Mouse (Mus musculus): ENCODE results near the gene Corin. TPM values are rescaled to one million over a fixed set of nuclear protein-coding genes. Genes with fewer than 3 reads are reported as not detected.

Gene Corin
- polyA plus RNA-seq, 1 experiment from 2014 or later, result 1.3 TPM

DNA sequence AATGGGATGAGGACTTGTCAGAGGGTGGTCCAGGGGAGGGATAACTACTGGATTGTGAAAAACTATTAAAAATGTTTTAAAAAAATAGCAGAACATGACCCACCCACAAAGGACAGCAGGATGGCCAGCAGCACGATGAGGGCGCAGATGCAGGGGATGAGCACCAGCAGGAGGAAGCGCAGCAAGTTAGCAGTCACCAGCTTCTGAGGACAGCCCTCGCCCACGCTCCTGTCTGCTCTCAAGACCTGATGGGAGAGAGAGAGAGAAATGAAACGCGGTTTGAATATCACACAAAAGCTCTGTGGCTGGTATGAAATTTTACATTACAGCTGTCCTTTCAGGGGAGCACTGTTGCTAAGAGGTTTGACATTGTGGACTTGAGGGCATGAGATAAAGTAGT is 32.5 kb downstream of the Corin start:
- DNase-seq (ENCODE audit: extremely low spot score, low spot score), result no peak
- WGBS, result 81% methylated on average over 7 of the region's 7 CpGs
- Histone ChIP-seq H3K27me3 (ENCODE audit: poor library complexity, severe bottlenecking) (no peaks in the 10 kb centered on the region), H3K9me3 (no peaks in the 10 kb centered on the region), H3K4me3 (no peak overlapping the region), H3K36me3 (replicated peaks) (no peaks in the 10 kb centered on the region), H3K4me1 (no peaks in the 10 kb centered on the region), H3K27ac (no peak overlapping the region)

DNA sequence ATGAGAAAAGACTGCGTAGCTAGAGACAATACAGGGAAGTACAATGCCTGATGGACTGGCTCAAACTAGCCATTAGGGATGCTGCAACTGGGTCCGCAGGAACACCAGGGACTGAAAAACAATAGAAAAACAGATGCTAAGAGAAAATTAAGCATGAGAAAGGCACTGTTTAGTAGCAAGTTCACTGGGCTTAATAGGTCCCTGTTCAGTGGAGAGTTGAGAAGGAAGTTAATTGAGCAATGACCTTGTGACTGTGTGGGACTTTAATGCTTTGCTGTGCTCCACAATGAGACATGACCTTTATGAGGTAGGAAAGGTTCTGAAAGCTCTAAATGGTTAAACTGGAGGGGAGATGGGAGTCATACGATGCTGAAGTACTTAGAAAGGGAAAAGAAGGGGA is 39.3 kb downstream of the Corin start:
- Histone ChIP-seq H3K27ac (no peak overlapping the region), H3K4me1 (no peaks in the 10 kb centered on the region), H3K9me3 (no peaks in the 10 kb centered on the region), H3K4me3 (no peak overlapping the region), H3K27me3 (ENCODE audit: poor library complexity, severe bottlenecking) (no peaks in the 10 kb centered on the region), H3K36me3 (replicated peaks) (no peaks in the 10 kb centered on the region)
- no peak for DNase-seq (ENCODE audit: extremely low spot score, low spot score)
- WGBS, result 78% methylated on average over 3 of the region's 3 CpGs

DNA sequence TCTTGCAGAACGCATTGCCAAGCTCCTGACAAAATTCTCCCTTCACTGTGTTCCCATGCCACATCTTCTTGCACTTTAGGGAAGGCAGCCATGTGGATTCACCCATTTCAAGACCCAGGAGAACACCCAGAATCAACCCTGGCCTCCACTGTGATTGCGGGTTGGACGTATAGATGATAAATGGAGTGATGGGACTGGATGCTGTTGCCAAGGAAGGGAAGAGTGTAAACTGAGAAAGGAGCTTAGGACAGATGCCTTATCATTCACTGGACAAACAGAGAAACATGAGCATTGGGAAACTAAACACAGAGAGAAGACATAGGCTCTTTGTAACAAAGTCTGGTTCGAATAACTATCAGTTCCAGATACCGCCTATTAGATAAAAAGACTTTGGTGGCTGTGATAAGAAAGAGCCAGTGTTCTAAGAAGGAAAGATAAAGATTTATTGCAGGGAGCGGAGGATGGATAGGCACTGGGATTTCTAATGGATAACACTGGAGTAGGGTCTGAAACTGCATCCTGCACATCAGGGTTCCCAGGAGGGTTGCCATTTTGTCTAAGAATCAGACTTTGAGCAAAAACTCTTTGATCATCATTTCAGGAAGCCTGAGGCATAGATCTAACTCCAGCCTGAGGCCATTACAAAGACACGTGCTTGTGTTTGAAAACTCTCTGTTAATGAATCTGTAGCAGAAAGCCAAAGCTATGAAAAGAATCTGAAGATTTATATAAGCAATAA is 44.7 kb downstream of the Corin start:
- Histone ChIP-seq H3K36me3 (replicated peaks) (no peaks in the 10 kb centered on the region), H3K27me3 (ENCODE audit: poor library complexity, severe bottlenecking) (no peaks in the 10 kb centered on the region), H3K4me3 (no peak overlapping the region), H3K9me3 (no peaks in the 10 kb centered on the region), H3K4me1 (no peaks in the 10 kb centered on the region), H3K27ac (no peak overlapping the region)
- no peak for DNase-seq (ENCODE audit: extremely low spot score, low spot score)
- 88% methylated on average over 7 of the region's 7 CpGs for WGBS

DNA sequence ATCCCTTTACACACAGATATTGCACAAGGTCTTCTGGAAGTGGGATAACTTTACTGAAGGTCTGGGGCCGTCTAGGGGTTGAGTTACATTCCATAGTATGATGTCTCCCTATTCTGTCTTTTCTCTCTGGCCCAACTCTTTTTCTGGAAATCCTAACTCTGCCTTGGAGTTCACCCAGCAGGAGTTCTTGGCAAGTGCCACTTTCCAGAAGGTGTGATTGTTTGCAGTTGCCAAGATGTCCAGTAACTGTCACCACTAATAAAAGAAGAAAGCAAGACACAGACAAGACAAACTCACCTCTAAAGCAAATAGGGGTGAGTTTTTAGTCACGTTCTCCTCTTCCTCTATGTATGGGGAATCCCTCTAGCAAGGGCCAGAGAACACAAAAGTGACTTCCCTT is 50.6 kb downstream of the Corin start:
- DNase-seq (ENCODE audit: extremely low spot score, low spot score), result no peak
- Histone ChIP-seq H3K9me3 (no peaks in the 10 kb centered on the region), H3K4me3 (no peak overlapping the region), H3K27me3 (ENCODE audit: poor library complexity, severe bottlenecking) (no peaks in the 10 kb centered on the region), H3K4me1 (peaks cover 19% of the 10 kb centered on the region), H3K36me3 (replicated peaks) (no peaks in the 10 kb centered on the region), H3K27ac (no peak overlapping the region)
- 81% methylated on average over 2 of the region's 2 CpGs for WGBS

GRCm38 (mm10) chr5:72453176-72453575 is 51.1 kb downstream of the Corin start:
- Histone ChIP-seq H3K9me3 (no peaks in the 10 kb centered on the region), H3K4me3 (no peak overlapping the region), H3K27ac (no peak overlapping the region), H3K4me1 (peaks cover 19% of the 10 kb centered on the region), H3K36me3 (replicated peaks) (no peaks in the 10 kb centered on the region), H3K27me3 (ENCODE audit: poor library complexity, severe bottlenecking) (no peaks in the 10 kb centered on the region)
- DNase-seq (ENCODE audit: extremely low spot score, low spot score), result no peak
- 86% methylated on average over 11 of the region's 11 CpGs for WGBS

- Histone ChIP-seq H3K27me3 (ENCODE audit: poor library complexity, severe bottlenecking) (no peaks in the 10 kb centered on the region), H3K4me1 (peaks cover 19% of the 10 kb centered on the region), H3K27ac (no peak overlapping the region), H3K36me3 (replicated peaks) (no peaks in the 10 kb centered on the region), H3K4me3 (no peak overlapping the region), H3K9me3 (no peaks in the 10 kb centered on the region)
- 66% methylated on average over 4 of the region's 4 CpGs for WGBS
- DNase-seq (ENCODE audit: extremely low spot score, low spot score), result no peak
These were observed 51.5 kb downstream of the Corin start for GRCm38 (mm10) chr5:72452750-72453149.

DNA sequence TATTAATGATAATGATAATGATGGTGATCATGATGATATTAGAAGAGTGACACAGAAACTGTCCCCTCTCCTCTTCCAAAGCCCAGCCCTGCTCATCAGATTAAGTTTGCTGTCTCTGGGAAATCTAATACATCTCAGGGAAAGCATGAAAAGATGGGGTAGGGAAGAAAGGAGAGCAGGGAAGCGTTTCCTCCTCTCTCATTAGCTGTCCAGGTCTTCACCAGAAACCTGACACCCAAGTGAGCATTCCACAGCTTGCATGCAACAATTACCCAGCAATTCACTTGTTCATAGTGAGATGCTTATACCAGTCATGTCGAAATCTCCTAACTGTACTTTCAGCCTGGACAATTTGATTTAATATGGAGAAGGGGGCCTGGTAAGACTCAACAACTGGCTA is 55.4 kb downstream of the Corin start:
- DNase-seq (ENCODE audit: extremely low spot score, low spot score), result no peak
- Histone ChIP-seq H3K36me3 (replicated peaks) (no peaks in the 10 kb centered on the region), H3K9me3 (no peaks in the 10 kb centered on the region), H3K4me3 (no peak overlapping the region), H3K27me3 (ENCODE audit: poor library complexity, severe bottlenecking) (no peaks in the 10 kb centered on the region), H3K4me1 (peaks cover 15% of the 10 kb centered on the region), H3K27ac (no peak overlapping the region)
- 73% methylated on average over 2 of the region's 2 CpGs for WGBS

DNA sequence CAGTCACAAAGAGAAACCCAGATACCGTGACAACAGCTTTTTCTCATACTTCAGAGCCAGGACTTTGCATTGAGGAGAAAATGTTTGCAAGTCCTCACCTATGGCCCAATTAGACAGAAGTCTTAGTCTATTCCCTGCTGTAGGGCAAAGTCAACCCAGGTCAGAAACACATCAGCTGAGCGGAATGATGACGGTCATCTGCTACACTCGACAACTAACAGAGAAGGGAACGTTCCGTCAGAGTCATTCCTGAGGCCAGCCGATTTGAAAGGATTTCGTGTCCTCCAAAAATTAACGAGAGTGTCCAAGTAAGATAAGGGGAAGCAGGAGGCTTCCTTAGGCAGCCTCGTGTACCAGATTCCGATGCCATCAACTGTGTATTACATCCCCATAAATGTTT is 58.2 kb downstream of the Corin start:
- Histone ChIP-seq H3K9me3 (no peaks in the 10 kb centered on the region), H3K36me3 (replicated peaks) (no peaks in the 10 kb centered on the region), H3K27me3 (ENCODE audit: poor library complexity, severe bottlenecking) (no peaks in the 10 kb centered on the region), H3K4me3 (no peak overlapping the region), H3K27ac (no peak overlapping the region), H3K4me1 (peaks cover 3% of the 10 kb centered on the region; the same call in 1 of the 2 replicates)
- DNase-seq (ENCODE audit: extremely low spot score, low spot score), result no peak
- 90% methylated on average over 11 of the region's 11 CpGs for WGBS

- no peaks in the 10 kb centered on the region for H3K36me3 ChIP-seq (replicated peaks)
- no peak overlapping the region for H3K4me3 ChIP-seq
- WGBS, result 73% methylated on average over 11 of the region's 11 CpGs
- no peaks in the 10 kb centered on the region for H3K9me3 ChIP-seq
- peaks cover 1% of the 10 kb centered on the region; the same call in 1 of the 2 replicates for H3K4me1 ChIP-seq
- no peak overlapping the region for H3K27ac ChIP-seq
- DNase-seq (ENCODE audit: extremely low spot score, low spot score), result no peak
- no peaks in the 10 kb centered on the region for H3K27me3 ChIP-seq (ENCODE audit: poor library complexity, severe bottlenecking)
These were observed 60.3 kb downstream of the Corin start for GRCm38 (mm10) chr5:72443946-72444345.

GRCm38 (mm10) chr5:72443007-72443406 is 61.3 kb downstream of the Corin start:
- Histone ChIP-seq H3K4me1 (no peaks in the 10 kb centered on the region), H3K27ac (no peak overlapping the region), H3K4me3 (no peak overlapping the region), H3K36me3 (replicated peaks) (no peaks in the 10 kb centered on the region), H3K9me3 (no peaks in the 10 kb centered on the region), H3K27me3 (ENCODE audit: poor library complexity, severe bottlenecking) (no peaks in the 10 kb centered on the region)
- WGBS, result 79% methylated on average over 4 of the region's 4 CpGs
- no peak for DNase-seq (ENCODE audit: extremely low spot score, low spot score)

GRCm38 (mm10) chr5:72441181-72441580 is 63.1 kb downstream of the Corin start:
- Histone ChIP-seq H3K27ac (no peak overlapping the region), H3K4me1 (no peaks in the 10 kb centered on the region), H3K4me3 (no peak overlapping the region), H3K9me3 (no peaks in the 10 kb centered on the region), H3K27me3 (ENCODE audit: poor library complexity, severe bottlenecking) (no peaks in the 10 kb centered on the region), H3K36me3 (replicated peaks) (no peaks in the 10 kb centered on the region)
- no peak for DNase-seq (ENCODE audit: extremely low spot score, low spot score)
- WGBS, result 76% methylated on average over 10 of the region's 10 CpGs

- WGBS, result 94% methylated on average over 11 of the region's 11 CpGs
- no peaks in the 10 kb centered on the region for H3K27me3 ChIP-seq (ENCODE audit: poor library complexity, severe bottlenecking)
- no peaks in the 10 kb centered on the region for H3K36me3 ChIP-seq (replicated peaks)
- no peak for DNase-seq (ENCODE audit: extremely low spot score, low spot score)
- H3K9me3 ChIP-seq, result no peaks in the 10 kb centered on the region
- no peaks in the 10 kb centered on the region for H3K4me1 ChIP-seq
- no peak overlapping the region for H3K27ac ChIP-seq
- no peak overlapping the region for H3K4me3 ChIP-seq
These were observed 69.2 kb downstream of the Corin start for GRCm38 (mm10) chr5:72435085-72435484.

- no peaks in the 10 kb centered on the region for H3K36me3 ChIP-seq (replicated peaks)
These were observed 72.4 kb downstream of the Corin start for GRCm38 (mm10) chr5:72431856-72432255.

DNA sequence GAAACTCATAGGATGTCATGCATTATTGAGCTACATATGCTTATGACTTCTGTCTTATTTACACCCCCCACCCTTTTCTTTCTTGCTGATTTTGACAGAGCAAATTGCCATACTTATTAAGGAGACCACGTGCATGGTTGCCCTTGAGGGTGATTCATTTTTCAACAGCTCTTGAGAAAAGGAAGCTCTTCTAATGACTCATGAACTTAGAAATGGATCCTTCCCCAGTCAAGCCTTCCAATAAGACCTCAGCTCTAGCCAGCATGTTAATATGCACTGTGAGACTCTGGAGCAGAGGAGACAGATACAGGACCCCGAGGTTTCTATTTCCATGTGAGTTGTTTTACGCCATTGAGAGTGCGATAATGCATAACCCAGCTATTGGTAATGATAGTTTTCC is 76.7 kb downstream of the Corin start:
- WGBS, result 90% methylated on average over 4 of the region's 4 CpGs

More at GRCm38 (mm10) chr5:72431856-72432255, 72.4 kb downstream of the Corin start:
- Histone ChIP-seq H3K4me1 (no peaks in the 10 kb centered on the region), H3K4me3 (no peak overlapping the region), H3K27ac (no peak overlapping the region), H3K9me3 (no peaks in the 10 kb centered on the region), H3K27me3 (ENCODE audit: poor library complexity, severe bottlenecking) (no peaks in the 10 kb centered on the region)
- no peak for DNase-seq (ENCODE audit: extremely low spot score, low spot score)
- 82% methylated on average over 3 of the region's 3 CpGs for WGBS

More for the DNA sequence above, 76.7 kb downstream of the Corin start:
- no peaks in the 10 kb centered on the region for H3K27me3 ChIP-seq (ENCODE audit: poor library complexity, severe bottlenecking)
- no peak overlapping the region for H3K27ac ChIP-seq
- no peak for DNase-seq (ENCODE audit: extremely low spot score, low spot score)
- no peaks in the 10 kb centered on the region for H3K4me1 ChIP-seq
- no peaks in the 10 kb centered on the region for H3K36me3 ChIP-seq (replicated peaks)
- H3K9me3 ChIP-seq, result no peaks in the 10 kb centered on the region
- no peak overlapping the region for H3K4me3 ChIP-seq

Measured in forebrain, embryonic 10.5 days (tissue).